Mouse (Mus musculus): ENCODE measurements at regions not wholly inside any gene's neighbourhood (a gene's known extent, or its start where the extent isn't known, plus 50 kb on each side); places are given as distances from the start of the nearest gene placed in this dataset.
A peak's percentile ranks its signal among the peaks of the same experiment; 100 is the strongest.

DNA sequence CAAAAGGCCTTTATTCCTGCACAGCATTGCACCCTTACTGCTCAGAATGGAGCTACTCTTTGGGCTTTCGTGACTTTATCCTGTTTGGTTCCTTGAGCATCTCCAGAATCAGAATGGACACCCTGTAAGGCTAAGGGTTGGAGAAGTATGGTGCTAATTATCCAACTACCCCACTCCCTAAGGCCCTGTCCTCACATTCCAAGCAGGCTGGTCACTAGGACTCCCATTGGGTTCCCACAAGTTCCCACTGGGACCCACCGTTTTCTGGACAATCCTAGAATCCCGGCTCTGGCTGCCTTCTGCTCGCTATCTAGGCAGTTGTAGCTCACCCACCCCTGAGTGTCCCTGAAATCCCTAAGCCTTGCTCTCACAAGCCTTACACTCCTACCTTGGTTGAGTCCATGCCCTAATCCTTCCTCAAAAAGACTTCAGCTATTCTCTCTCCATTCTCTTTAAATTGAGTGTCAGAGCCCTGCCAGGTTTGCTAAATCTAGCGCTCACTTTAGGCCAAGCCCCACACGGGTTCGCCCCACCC, 146.1 kb downstream of the Efcab1 start:
- no peak overlapping the region for H3K27ac ChIP-seq (ENCODE audit: insufficient read depth, low read length)
- no peaks in the 10 kb centered on the region for H3K9me3 ChIP-seq (replicated peaks; ENCODE audit: control insufficient read depth, insufficient read depth, low read length, poor library complexity, severe bottlenecking)
- no peaks in the 10 kb centered on the region for H3K36me3 ChIP-seq (ENCODE audit: control insufficient read depth, insufficient read depth, low read length, poor library complexity, severe bottlenecking)
- no peak overlapping the region for H3K4me3 ChIP-seq (ENCODE audit: low read depth, low read length)
- TF ChIP-seq EP300 (IDR thresholded peaks at IDR 0.05; ENCODE audit: insufficient read depth, low read depth, low read length) (no peak), POLR2A (IDR thresholded peaks at IDR 0.05; ENCODE audit: insufficient read depth, low read length) (no peak), CTCF (IDR thresholded peaks at IDR 0.05; ENCODE audit: low read depth, low read length) (no peak)
- H3K27me3 ChIP-seq (ENCODE audit: control insufficient read depth, insufficient read depth, low read length, poor library complexity, severe bottlenecking), result no peaks in the 10 kb centered on the region
- no peaks in the 10 kb centered on the region for H3K4me1 ChIP-seq (ENCODE audit: control insufficient read depth, insufficient read depth, low read length)
- H3K9ac ChIP-seq (ENCODE audit: low read depth, poor library complexity, severe bottlenecking), result no peak overlapping the region

- Histone ChIP-seq H3K9ac (ENCODE audit: low read depth, poor library complexity, severe bottlenecking) (no peak overlapping the region), H3K4me3 (ENCODE audit: low read depth, low read length) (peak overlapping the region; percentile 9; the same call in 1 of the 2 replicates), H3K4me1 (ENCODE audit: control insufficient read depth, insufficient read depth, low read length) (no peaks in the 10 kb centered on the region), H3K27me3 (ENCODE audit: control insufficient read depth, insufficient read depth, low read length, poor library complexity, severe bottlenecking) (no peaks in the 10 kb centered on the region), H3K27ac (ENCODE audit: insufficient read depth, low read length) (no peak overlapping the region), H3K36me3 (ENCODE audit: control insufficient read depth, insufficient read depth, low read length, poor library complexity, severe bottlenecking) (no peaks in the 10 kb centered on the region), H3K9me3 (replicated peaks; ENCODE audit: control insufficient read depth, insufficient read depth, low read length, poor library complexity, severe bottlenecking) (no peaks in the 10 kb centered on the region)
- TF ChIP-seq EP300 (IDR thresholded peaks at IDR 0.05; ENCODE audit: insufficient read depth, low read depth, low read length) (peak; percentile 60; the same call in 1 of the 2 replicates), POLR2A (IDR thresholded peaks at IDR 0.05; ENCODE audit: insufficient read depth, low read length) (no peak)
Measured at GRCm38 (mm10) chr16:15052924-15053793, 146.8 kb downstream of the Efcab1 start.

GRCm38 (mm10) chr16:15053840-15054239, 147.4 kb downstream of the Efcab1 start:
- Histone ChIP-seq H3K4me1 (ENCODE audit: control insufficient read depth, insufficient read depth, low read length) (no peaks in the 10 kb centered on the region), H3K27me3 (ENCODE audit: control insufficient read depth, insufficient read depth, low read length, poor library complexity, severe bottlenecking) (no peaks in the 10 kb centered on the region), H3K36me3 (ENCODE audit: control insufficient read depth, insufficient read depth, low read length, poor library complexity, severe bottlenecking) (no peaks in the 10 kb centered on the region), H3K4me3 (ENCODE audit: low read depth, low read length) (no peak overlapping the region), H3K9me3 (replicated peaks; ENCODE audit: control insufficient read depth, insufficient read depth, low read length, poor library complexity, severe bottlenecking) (no peaks in the 10 kb centered on the region), H3K9ac (ENCODE audit: low read depth, poor library complexity, severe bottlenecking) (no peak overlapping the region), H3K27ac (ENCODE audit: insufficient read depth, low read length) (no peak overlapping the region)
- TF ChIP-seq EP300 (IDR thresholded peaks at IDR 0.05; ENCODE audit: insufficient read depth, low read depth, low read length), result no peak

- no peak overlapping the region for H3K4me3 ChIP-seq (ENCODE audit: low read depth, low read length)
- TF ChIP-seq EP300 (IDR thresholded peaks at IDR 0.05; ENCODE audit: insufficient read depth, low read depth, low read length) (no peak), POLR2A (IDR thresholded peaks at IDR 0.05; ENCODE audit: insufficient read depth, low read length) (no peak), CTCF (IDR thresholded peaks at IDR 0.05; ENCODE audit: low read depth, low read length) (no peak)
- H3K27ac ChIP-seq (ENCODE audit: insufficient read depth, low read length), result no peak overlapping the region
- H3K9ac ChIP-seq (ENCODE audit: low read depth, poor library complexity, severe bottlenecking), result no peak overlapping the region
- H3K4me1 ChIP-seq (ENCODE audit: control insufficient read depth, insufficient read depth, low read length), result no peaks in the 10 kb centered on the region
- H3K27me3 ChIP-seq (ENCODE audit: control insufficient read depth, insufficient read depth, low read length, poor library complexity, severe bottlenecking), result no peaks in the 10 kb centered on the region
- no peaks in the 10 kb centered on the region for H3K9me3 ChIP-seq (replicated peaks; ENCODE audit: control insufficient read depth, insufficient read depth, low read length, poor library complexity, severe bottlenecking)
- H3K36me3 ChIP-seq (ENCODE audit: control insufficient read depth, insufficient read depth, low read length, poor library complexity, severe bottlenecking), result no peaks in the 10 kb centered on the region
Measured at GRCm38 (mm10) chr16:15054306-15055001, 148.0 kb downstream of the Efcab1 start.

GRCm38 (mm10) chr16:15055697-15056096, 149.3 kb downstream of the Efcab1 start:
- Histone ChIP-seq H3K9me3 (replicated peaks; ENCODE audit: control insufficient read depth, insufficient read depth, low read length, poor library complexity, severe bottlenecking) (no peaks in the 10 kb centered on the region), H3K36me3 (ENCODE audit: control insufficient read depth, insufficient read depth, low read length, poor library complexity, severe bottlenecking) (no peaks in the 10 kb centered on the region), H3K9ac (ENCODE audit: low read depth, poor library complexity, severe bottlenecking) (no peak overlapping the region), H3K27ac (ENCODE audit: insufficient read depth, low read length) (no peak overlapping the region), H3K27me3 (ENCODE audit: control insufficient read depth, insufficient read depth, low read length, poor library complexity, severe bottlenecking) (no peaks in the 10 kb centered on the region), H3K4me3 (ENCODE audit: low read depth, low read length) (no peak overlapping the region), H3K4me1 (ENCODE audit: control insufficient read depth, insufficient read depth, low read length) (no peaks in the 10 kb centered on the region)
- no peak for TF ChIP-seq EP300 (IDR thresholded peaks at IDR 0.05; ENCODE audit: insufficient read depth, low read depth, low read length)
- TF ChIP-seq CTCF (IDR thresholded peaks at IDR 0.05; ENCODE audit: low read depth, low read length), result no peak
- TF ChIP-seq POLR2A (IDR thresholded peaks at IDR 0.05; ENCODE audit: insufficient read depth, low read length), result no peak

DNA sequence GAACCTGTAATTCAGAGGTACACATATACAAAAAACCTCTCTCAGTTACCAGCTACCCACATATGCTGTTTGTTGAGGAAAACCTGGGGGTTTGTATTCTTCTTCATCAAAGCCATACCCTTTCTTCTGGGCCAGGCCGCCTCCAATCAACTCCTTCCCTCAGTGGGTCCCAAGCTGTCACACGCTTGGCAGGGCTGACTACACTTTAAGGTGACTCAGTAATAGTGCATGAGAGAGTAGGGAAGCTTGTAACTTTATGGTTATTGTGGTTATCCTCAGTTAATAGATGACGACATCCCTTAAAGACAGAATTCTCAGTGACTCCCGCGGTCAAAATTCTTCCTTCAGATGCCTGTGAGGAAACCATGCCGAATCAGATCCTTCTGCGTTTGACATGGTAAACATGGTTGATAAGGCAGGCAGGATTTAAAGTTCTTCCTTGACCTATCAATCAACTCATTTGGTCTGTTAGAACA, 164.1 kb downstream of the Efcab1 start:
- no peak overlapping the region for H3K9ac ChIP-seq (ENCODE audit: low read depth, poor library complexity, severe bottlenecking)
- no peak for TF ChIP-seq POLR2A (IDR thresholded peaks at IDR 0.05; ENCODE audit: insufficient read depth, low read length)
- no peaks in the 10 kb centered on the region for H3K36me3 ChIP-seq (ENCODE audit: control insufficient read depth, insufficient read depth, low read length, poor library complexity, severe bottlenecking)
- H3K27me3 ChIP-seq (ENCODE audit: control insufficient read depth, insufficient read depth, low read length, poor library complexity, severe bottlenecking), result no peaks in the 10 kb centered on the region
- H3K9me3 ChIP-seq (replicated peaks; ENCODE audit: control insufficient read depth, insufficient read depth, low read length, poor library complexity, severe bottlenecking), result no peaks in the 10 kb centered on the region
- no peak overlapping the region for H3K27ac ChIP-seq (ENCODE audit: insufficient read depth, low read length)
- H3K4me3 ChIP-seq (ENCODE audit: low read depth, low read length), result no peak overlapping the region
- H3K4me1 ChIP-seq (ENCODE audit: control insufficient read depth, insufficient read depth, low read length), result no peaks in the 10 kb centered on the region

Data from ES-Bruce4 (cell line).